Mouse (Mus musculus) thymus, postnatal 25 days (tissue): ENCODE measurements around the gene Omd.

Experiments
- DNase-seq: peaks from one replicate; pipeline ENCODE4 v3.0.0; 2022

The Omd gene

GRCm38 (mm10) chr13:49617021-49617420, 34.8 kb downstream of the Omd start:
- DNase-seq = no peak

GRCm38 (mm10) chr13:49618365-49618764, 36.1 kb downstream of the Omd start:
- DNase-seq = no peak

GRCm38 (mm10) chr13:49623216-49623615, 41.0 kb downstream of the Omd start:
- DNase-seq = no peak

- DNase-seq = no peak
These were observed 45.9 kb downstream of the Omd start for GRCm38 (mm10) chr13:49628167-49628566.

- DNase-seq = no peak
These were observed 46.8 kb downstream of the Omd start for GRCm38 (mm10) chr13:49629076-49629475.

GRCm38 (mm10) chr13:49639965-49640364, 57.7 kb downstream of the Omd start:
- DNase-seq = no peak
